Mouse (Mus musculus) kidney, adult 2 months (tissue): ENCODE results near the gene Gtpbp2.

Experiments
- CTCF ChIP-seq: fragments of 200-500 bp; conservative IDR thresholded peaks from 2 replicates; pipeline ENCODE4 v1.5.1; 2011; ENCODE audit warnings: low read depth, mild to moderate bottlenecking, control low read depth, low read length, moderate library complexity, mixed read lengths; ENCODE audit not compliant: insufficient read depth, insufficient read length
- POLR2A ChIP-seq: fragments of 200-500 bp; IDR thresholded peaks from one replicate; pipeline ENCODE4 v1.6.1; 2011; ENCODE audit warnings: low read depth, low read length, control low read depth

GRCm38 (mm10) chr17:46164791-46165190, 4.0 kb downstream of the Gtpbp2 start:
- TF ChIP-seq CTCF (no peak), POLR2A (no peak)
